ENCODE assay signal across 13 mouse cellular contexts in genomic region chr4:70332981-70333380, GRCm38 (mm10).
"Had no signal": no experiment of that assay in that cellular context is flagged by ENCODE, and none has a peak within 500 bp of the region (broad histone marks: within the 10 kb centered on the region; RNA-seq: fewer than 3 reads in every experiment).

No protein-coding gene starts in this region.

- H3K4me3 ChIP-seq: limb, embryonic 13.5 days; midbrain, embryonic 13.5 days; myocyte; neural tube, embryonic 15.5 days had no signal

- H3K27ac ChIP-seq: kidney, postnatal 0 days; limb, embryonic 13.5 days; liver, embryonic 14.5 days; midbrain, embryonic 13.5 days; neural tube, embryonic 15.5 days had no signal

- DNase-seq: kidney, postnatal 36 days; layer of hippocampus, adult 9-11 months; left cerebral cortex, postnatal 4 days; lung, adult 18-20 months; right cerebral cortex, adult 18-20 months; right cerebral cortex, postnatal 25 days; thymus, postnatal 4 days had no signal

- H3K27me3 ChIP-seq: limb, embryonic 13.5 days; midbrain, embryonic 13.5 days; neural tube, embryonic 15.5 days had no signal

- H3K4me2 ChIP-seq: limb, embryonic 13.5 days; midbrain, embryonic 13.5 days; neural tube, embryonic 15.5 days had no signal

- ATAC-seq: midbrain, embryonic 13.5 days had no signal

- H3K9ac ChIP-seq: limb, embryonic 13.5 days; liver, embryonic 14.5 days; midbrain, embryonic 13.5 days; neural tube, embryonic 15.5 days had no signal

- H3K9me3 ChIP-seq: limb, embryonic 13.5 days; midbrain, embryonic 13.5 days; neural tube, embryonic 15.5 days had no signal

- H3K4me1 ChIP-seq: limb, embryonic 13.5 days had no signal
